Mouse (Mus musculus) activated CD4-positive, CD25-positive, alpha-beta regulatory T cell (primary cell): ENCODE measurements around the gene Olfr807. TPM values are rescaled to one million over a fixed set of nuclear protein-coding genes. Genes with fewer than 3 reads are reported as not detected.

Experiments used
- polyA plus RNA-seq, 2 experiments: library from polyadenylated mRNA; unstranded; fragments of 100-300 nt; shearing (Covaris generic); gene quantifications; one replicate each; pipeline ENCODE4 v1.2.1; 2017

Gene Olfr807
- not detected for polyA plus RNA-seq

GRCm38 (mm10) chr10:129757693-129758092 is at the start of gene Olfr807:
Gene Olfr807, minus strand, starts transcription at chr10:129757793.

GRCm38 (mm10) chr10:129804296-129804695 is 46.7 kb upstream of the Olfr807 start, which contains the start of gene Olfr811:
Gene Olfr811, minus strand, starts transcription at chr10:129804396.

GRCm38 (mm10) chr10:129794817-129795216 is 37.2 kb upstream of the Olfr807 start, which contains the start of gene Olfr810:
Gene Olfr810, minus strand, starts transcription at chr10:129794917.

GRCm38 (mm10) chr10:129774338-129774737 is 16.7 kb upstream of the Olfr807 start, which contains the start of gene Olfr809:
Gene Olfr809, plus strand, starts transcription at chr10:129774638.

GRCm38 (mm10) chr10:129765182-129765581 is 7.6 kb upstream of the Olfr807 start, which contains the start of gene Olfr808:
Gene Olfr808, plus strand, starts transcription at chr10:129765482.

GRCm38 (mm10) chr10:129741821-129742220 is 15.8 kb downstream of the Olfr807 start, which contains the start of gene Olfr806:
Gene Olfr806, minus strand, starts transcription at chr10:129741921.

GRCm38 (mm10) chr10:129729275-129729674 is 28.3 kb downstream of the Olfr807 start, which contains the start of gene Olfr805:
Gene Olfr805, minus strand, starts transcription at chr10:129729375.

Other genes starting within 250 kb of the Olfr807 start
- not detected for gene Olfr791, start 236.0 kb downstream of the Olfr807 start, polyA plus RNA-seq
- gene Olfr792, start 218.6 kb downstream of the Olfr807 start, polyA plus RNA-seq = under 1 TPM in 1 of 2 experiments, not detected in 1; 0.15 TPM
- not detected for gene Olfr794, start 190.1 kb downstream of the Olfr807 start, polyA plus RNA-seq
- gene Olfr796, start 145.2 kb downstream of the Olfr807 start, polyA plus RNA-seq = under 1 TPM in 1 of 2 experiments, not detected in 1; 0.07 TPM
- gene Olfr798, start 129.9 kb downstream of the Olfr807 start, polyA plus RNA-seq = not detected
- gene Olfr799, start 120.3 kb downstream of the Olfr807 start, polyA plus RNA-seq = under 1 TPM in 1 of 2 experiments, not detected in 1; 0.18 TPM
- gene Olfr800, start 100.1 kb downstream of the Olfr807 start, polyA plus RNA-seq = not detected
- gene Olfr801, start 83.9 kb downstream of the Olfr807 start, polyA plus RNA-seq = under 1 TPM in 1 of 2 experiments, not detected in 1; 0.30 TPM
- not detected for gene Olfr802, start 69.6 kb downstream of the Olfr807 start, polyA plus RNA-seq
- not detected for gene Olfr803, start 63.5 kb downstream of the Olfr807 start, polyA plus RNA-seq
- gene Olfr804, start 54.6 kb downstream of the Olfr807 start, polyA plus RNA-seq = not detected
- gene Olfr805, start 28.4 kb downstream of the Olfr807 start, polyA plus RNA-seq = not detected
- not detected for gene Olfr806, start 15.9 kb downstream of the Olfr807 start, polyA plus RNA-seq
- not detected for gene Olfr808, start 7.7 kb upstream of the Olfr807 start, polyA plus RNA-seq
- not detected for gene Olfr809, start 16.8 kb upstream of the Olfr807 start, polyA plus RNA-seq
- gene Olfr810, start 37.1 kb upstream of the Olfr807 start, polyA plus RNA-seq = not detected
- gene Olfr811, start 46.6 kb upstream of the Olfr807 start, polyA plus RNA-seq = not detected
- gene Olfr812, start 88.3 kb upstream of the Olfr807 start, polyA plus RNA-seq = under 1 TPM; 0.17 to 0.42 TPM
- gene Olfr813, start 97.6 kb upstream of the Olfr807 start, polyA plus RNA-seq = not detected
- under 1 TPM in 1 of 2 experiments, not detected in 1; 0.04 TPM for gene Olfr814, start 122.1 kb upstream of the Olfr807 start, polyA plus RNA-seq
- under 1 TPM in 1 of 2 experiments, not detected in 1; 0.27 TPM for gene Olfr815, start 148.1 kb upstream of the Olfr807 start, polyA plus RNA-seq
- gene Olfr816, start 157.8 kb upstream of the Olfr807 start, polyA plus RNA-seq = under 1 TPM in 1 of 2 experiments, not detected in 1; 0.28 TPM
- not detected for gene Olfr818, start 191.3 kb upstream of the Olfr807 start, polyA plus RNA-seq
- gene Olfr819, start 209.5 kb upstream of the Olfr807 start, polyA plus RNA-seq = not detected
- under 1 TPM in 1 of 2 experiments, not detected in 1; 0.17 TPM for gene Olfr247, start 218.3 kb upstream of the Olfr807 start, polyA plus RNA-seq
- under 1 TPM in 1 of 2 experiments, not detected in 1; 0.23 TPM for gene Gm10310, start 227.3 kb upstream of the Olfr807 start, polyA plus RNA-seq